Mouse (Mus musculus): ENCODE measurements around the gene Eif4g1. TPM values are rescaled to one million over a fixed set of nuclear protein-coding genes. Genes with fewer than 3 reads are reported as not detected.

Eif4g1 gene
- polyA plus RNA-seq, 1 experiment from 2014 or later, result 158 TPM

GRCm38 (mm10) chr16:20739845-20740244 is 71.7 kb downstream of the Eif4g1 start:
- 96% methylated on average over 9 of the region's 9 CpGs for WGBS
- Histone ChIP-seq H3K4me3 (ENCODE audit: low read length) (no peak overlapping the region), H3K9ac (ENCODE audit: low read depth, low read length) (no peak overlapping the region), H3K36me3 (ENCODE audit: control insufficient read depth, insufficient read depth, low read length) (no peaks in the 10 kb centered on the region), H3K4me1 (ENCODE audit: control insufficient read depth, insufficient read depth, low read length) (no peaks in the 10 kb centered on the region), H3K27me3 (replicated peaks; ENCODE audit: control insufficient read depth, insufficient read depth, low read length) (peaks cover 10% of the 10 kb centered on the region), H3K4me2 (ENCODE audit: low read depth, low read length) (no peak overlapping the region), H3K27ac (ENCODE audit: low read length) (no peak overlapping the region), H3K9me3 (ENCODE audit: control insufficient read depth, low read length) (no peaks in the 10 kb centered on the region)
- ATAC-seq, result no peak

Other genes with a start within 250 kb of the Eif4g1 start
- gene Abcc5, start 241.9 kb upstream of the Eif4g1 start, polyA plus RNA-seq (2015; fragmentation: Nextera tagmentation; extraction: Ambion mirVana), result 28.0 and 31.0 TPM in 2 replicates
- gene Eif2b5, start 169.5 kb upstream of the Eif4g1 start, polyA plus RNA-seq (2015; fragmentation: Nextera tagmentation; extraction: Ambion mirVana), result 90.0 and 93.7 TPM in 2 replicates
- gene Dvl3, start 151.3 kb upstream of the Eif4g1 start, polyA plus RNA-seq (2015; fragmentation: Nextera tagmentation; extraction: Ambion mirVana), result 15.7 and 18.5 TPM in 2 replicates
- gene Ap2m1, start 132.8 kb upstream of the Eif4g1 start, polyA plus RNA-seq (2015; fragmentation: Nextera tagmentation; extraction: Ambion mirVana), result 679 and 681 TPM in 2 replicates
- 64.8 and 67.7 TPM in 2 replicates for gene Abcf3, start 119.7 kb upstream of the Eif4g1 start, polyA plus RNA-seq (2015; fragmentation: Nextera tagmentation; extraction: Ambion mirVana)
- 5.5 and 5.6 TPM in 2 replicates for gene Vwa5b2, start 78.8 kb upstream of the Eif4g1 start, polyA plus RNA-seq (2015; fragmentation: Nextera tagmentation; extraction: Ambion mirVana)
- 31.7 and 34.7 TPM in 2 replicates for gene Eef1akmt4, start 56.7 kb upstream of the Eif4g1 start, polyA plus RNA-seq (2015; fragmentation: Nextera tagmentation; extraction: Ambion mirVana)
- not detected in 2 replicates for gene Gm49333, start 56.7 kb upstream of the Eif4g1 start, polyA plus RNA-seq (2015; fragmentation: Nextera tagmentation; extraction: Ambion mirVana)
- gene Alg3, start 56.6 kb upstream of the Eif4g1 start, polyA plus RNA-seq (2015; fragmentation: Nextera tagmentation; extraction: Ambion mirVana), result 44.3 and 47.5 TPM in 2 replicates
- 0.38 and 0.40 TPM in 2 replicates for gene Camk2n2, start 47.0 kb upstream of the Eif4g1 start, polyA plus RNA-seq (2015; fragmentation: Nextera tagmentation; extraction: Ambion mirVana)
- gene Ece2, start 38.5 kb upstream of the Eif4g1 start, polyA plus RNA-seq (2015; fragmentation: Nextera tagmentation; extraction: Ambion mirVana), result 1.7 TPM in 2 replicates
- gene Psmd2, start 16.7 kb upstream of the Eif4g1 start, polyA plus RNA-seq (2015; fragmentation: Nextera tagmentation; extraction: Ambion mirVana), result 276 and 309 TPM in 2 replicates
- 6.2 and 6.8 TPM in 2 replicates for gene Fam131a, start 24.9 kb downstream of the Eif4g1 start, polyA plus RNA-seq (2015; fragmentation: Nextera tagmentation; extraction: Ambion mirVana)
- 84.5 and 95.5 TPM in 2 replicates for gene Polr2h, start 49.4 kb downstream of the Eif4g1 start, polyA plus RNA-seq (2015; fragmentation: Nextera tagmentation; extraction: Ambion mirVana)
- gene Clcn2, start 49.4 kb downstream of the Eif4g1 start, polyA plus RNA-seq (2015; fragmentation: Nextera tagmentation; extraction: Ambion mirVana), result 12.0 and 13.1 TPM in 2 replicates
- gene Chrd, start 64.8 kb downstream of the Eif4g1 start, polyA plus RNA-seq (2015; fragmentation: Nextera tagmentation; extraction: Ambion mirVana), result 3.0 and 3.1 TPM in 2 replicates
- gene Thpo, start 66.2 kb downstream of the Eif4g1 start, polyA plus RNA-seq (2015; fragmentation: Nextera tagmentation; extraction: Ambion mirVana), result 2.6 and 2.9 TPM in 2 replicates

Data from intestine, embryonic 16.5 days (tissue).